Mouse (Mus musculus): ENCODE results near the gene Tnfrsf14. TPM values are rescaled to one million over a fixed set of nuclear protein-coding genes. Genes with fewer than 3 reads are reported as not detected.

Gene Tnfrsf14
- total RNA-seq, 1 experiment: 0.85 TPM

- no peak overlapping the region for H3K4me3 ChIP-seq (ENCODE audit: insufficient read depth in 1 of 2, low read depth in 1 of 2, low read length in 2 of 2, poor library complexity in 1 of 2, severe bottlenecking in 1 of 2)
- no peak overlapping the region; the same call in 1 of the 2 replicates for H3K27ac ChIP-seq (ENCODE audit: insufficient read depth, low read depth, low read length, poor library complexity, severe bottlenecking)
- no peaks in the 10 kb centered on the region for H3K9me3 ChIP-seq (ENCODE audit: control insufficient read depth, insufficient read depth, low read depth, low read length)
- in situ Hi-C loops (cut with MboI; ENCODE audit: low sequenced_read_pairs in 2 of 2, unreplicated experiment in 2 of 2): no loop called here
- H3K9ac ChIP-seq (ENCODE audit: insufficient read depth, low read depth, low read length, poor library complexity, severe bottlenecking): no peak overlapping the region
- H3K4me1 ChIP-seq (ENCODE audit: control insufficient read depth in 2 of 2, insufficient read depth in 2 of 2, low read length in 2 of 2, poor library complexity in 1 of 2): no peaks in the 10 kb centered on the region
- H3K36me3 ChIP-seq (ENCODE audit: control insufficient read depth, insufficient read depth, low read length, poor library complexity, severe bottlenecking): no peaks in the 10 kb centered on the region
- DNase-seq (ENCODE audit: low read depth, low spot score): no peak
- TF ChIP-seq MAFK (IDR thresholded peaks at IDR 0.05; ENCODE audit: insufficient read depth, low read depth, low read length) (no peak), ZNF384 (IDR thresholded peaks at IDR 0.05; ENCODE audit: low read depth, low read length) (no peak), CHD2 (IDR thresholded peaks at IDR 0.05; ENCODE audit: low read depth, low read length) (no peak), ZC3H11A (IDR thresholded peaks at IDR 0.05; ENCODE audit: borderline replicate concordance, low read depth, low read length) (no peak), HCFC1 (IDR thresholded peaks at IDR 0.05; ENCODE audit: borderline replicate concordance, insufficient read depth, low read length) (no peak)
Measured at GRCm38 (mm10) chr4:154922931-154923330, 5.4 kb downstream of the Tnfrsf14 start.

GRCm38 (mm10) chr4:154922291-154922690 is 6.1 kb downstream of the Tnfrsf14 start:
- TF ChIP-seq CHD2 (IDR thresholded peaks at IDR 0.05; ENCODE audit: low read depth, low read length) (no peak), ZC3H11A (IDR thresholded peaks at IDR 0.05; ENCODE audit: borderline replicate concordance, low read depth, low read length) (no peak), HCFC1 (IDR thresholded peaks at IDR 0.05; ENCODE audit: borderline replicate concordance, insufficient read depth, low read length) (no peak), MAFK (IDR thresholded peaks at IDR 0.05; ENCODE audit: insufficient read depth, low read depth, low read length) (no peak), ZNF384 (IDR thresholded peaks at IDR 0.05; ENCODE audit: low read depth, low read length) (no peak)
- H3K9me3 ChIP-seq (ENCODE audit: control insufficient read depth, insufficient read depth, low read depth, low read length): no peaks in the 10 kb centered on the region
- no peak overlapping the region for H3K27ac ChIP-seq (ENCODE audit: insufficient read depth, low read depth, low read length, poor library complexity, severe bottlenecking)
- in situ Hi-C loops (cut with MboI; ENCODE audit: low sequenced_read_pairs in 2 of 2, unreplicated experiment in 2 of 2): no loop called here
- no peaks in the 10 kb centered on the region for H3K4me1 ChIP-seq (ENCODE audit: control insufficient read depth in 2 of 2, insufficient read depth in 2 of 2, low read length in 2 of 2, poor library complexity in 1 of 2)
- no peak for DNase-seq (ENCODE audit: low read depth, low spot score)
- no peak overlapping the region for H3K4me3 ChIP-seq (ENCODE audit: insufficient read depth in 1 of 2, low read depth in 1 of 2, low read length in 2 of 2, poor library complexity in 1 of 2, severe bottlenecking in 1 of 2)
- no peaks in the 10 kb centered on the region for H3K36me3 ChIP-seq (ENCODE audit: control insufficient read depth, insufficient read depth, low read length, poor library complexity, severe bottlenecking)
- H3K9ac ChIP-seq (ENCODE audit: insufficient read depth, low read depth, low read length, poor library complexity, severe bottlenecking): no peak overlapping the region

GRCm38 (mm10) chr4:154916662-154917061 is 11.7 kb downstream of the Tnfrsf14 start:
- H3K4me1 ChIP-seq (ENCODE audit: control insufficient read depth in 2 of 2, insufficient read depth in 2 of 2, low read length in 2 of 2, poor library complexity in 1 of 2): no peaks in the 10 kb centered on the region
- in situ Hi-C loops (cut with MboI; ENCODE audit: low sequenced_read_pairs in 2 of 2, unreplicated experiment in 2 of 2): no loop called here
- H3K27ac ChIP-seq (ENCODE audit: insufficient read depth, low read depth, low read length, poor library complexity, severe bottlenecking): no peak overlapping the region
- no peaks in the 10 kb centered on the region for H3K9me3 ChIP-seq (ENCODE audit: control insufficient read depth, insufficient read depth, low read depth, low read length)
- no peak overlapping the region for H3K4me3 ChIP-seq (ENCODE audit: insufficient read depth in 1 of 2, low read depth in 1 of 2, low read length in 2 of 2, poor library complexity in 1 of 2, severe bottlenecking in 1 of 2)
- no peak for TF ChIP-seq ZC3H11A (IDR thresholded peaks at IDR 0.05; ENCODE audit: borderline replicate concordance, low read depth, low read length)
- TF ChIP-seq MAFK (IDR thresholded peaks at IDR 0.05; ENCODE audit: insufficient read depth, low read depth, low read length): no peak
- TF ChIP-seq HCFC1 (IDR thresholded peaks at IDR 0.05; ENCODE audit: borderline replicate concordance, insufficient read depth, low read length): no peak
- no peak for TF ChIP-seq CHD2 (IDR thresholded peaks at IDR 0.05; ENCODE audit: low read depth, low read length)
- H3K9ac ChIP-seq (ENCODE audit: insufficient read depth, low read depth, low read length, poor library complexity, severe bottlenecking): no peak overlapping the region
- no peak for DNase-seq (ENCODE audit: low read depth, low spot score)
- H3K36me3 ChIP-seq (ENCODE audit: control insufficient read depth, insufficient read depth, low read length, poor library complexity, severe bottlenecking): no peaks in the 10 kb centered on the region

- Histone ChIP-seq H3K4me1 (ENCODE audit: control insufficient read depth in 2 of 2, insufficient read depth in 2 of 2, low read length in 2 of 2, poor library complexity in 1 of 2) (peaks cover 0 to 3% of the 10 kb centered on the region in 2 experiments; a peak in 1 of 4 replicates), H3K4me3 (ENCODE audit: insufficient read depth in 1 of 2, low read depth in 1 of 2, low read length in 2 of 2, poor library complexity in 1 of 2, severe bottlenecking in 1 of 2) (no peak overlapping the region), H3K9me3 (ENCODE audit: control insufficient read depth, insufficient read depth, low read depth, low read length) (no peaks in the 10 kb centered on the region), H3K27ac (ENCODE audit: insufficient read depth, low read depth, low read length, poor library complexity, severe bottlenecking) (no peak overlapping the region), H3K36me3 (ENCODE audit: control insufficient read depth, insufficient read depth, low read length, poor library complexity, severe bottlenecking) (no peaks in the 10 kb centered on the region), H3K9ac (ENCODE audit: insufficient read depth, low read depth, low read length, poor library complexity, severe bottlenecking) (no peak overlapping the region)
- in situ Hi-C loops (cut with MboI; ENCODE audit: low sequenced_read_pairs in 2 of 2, unreplicated experiment in 2 of 2): no loop called here
- DNase-seq (ENCODE audit: low read depth, low spot score): no peak
- TF ChIP-seq ZC3H11A (IDR thresholded peaks at IDR 0.05; ENCODE audit: borderline replicate concordance, low read depth, low read length): no peak
- TF ChIP-seq CHD2 (IDR thresholded peaks at IDR 0.05; ENCODE audit: low read depth, low read length): no peak
- no peak for TF ChIP-seq ZNF384 (IDR thresholded peaks at IDR 0.05; ENCODE audit: low read depth, low read length)
- no peak for TF ChIP-seq MAFK (IDR thresholded peaks at IDR 0.05; ENCODE audit: insufficient read depth, low read depth, low read length)
- no peak for TF ChIP-seq HCFC1 (IDR thresholded peaks at IDR 0.05; ENCODE audit: borderline replicate concordance, insufficient read depth, low read length)
Measured at GRCm38 (mm10) chr4:154915286-154915685, 13.1 kb downstream of the Tnfrsf14 start.

- Histone ChIP-seq H3K9me3 (ENCODE audit: control insufficient read depth, insufficient read depth, low read depth, low read length) (no peaks in the 10 kb centered on the region), H3K36me3 (ENCODE audit: control insufficient read depth, insufficient read depth, low read length, poor library complexity, severe bottlenecking) (no peaks in the 10 kb centered on the region), H3K4me1 (ENCODE audit: control insufficient read depth in 2 of 2, insufficient read depth in 2 of 2, low read length in 2 of 2, poor library complexity in 1 of 2) (peaks cover 0 to 3% of the 10 kb centered on the region in 2 experiments; a peak in 1 of 4 replicates), H3K27ac (ENCODE audit: insufficient read depth, low read depth, low read length, poor library complexity, severe bottlenecking) (no peak overlapping the region), H3K9ac (ENCODE audit: insufficient read depth, low read depth, low read length, poor library complexity, severe bottlenecking) (no peak overlapping the region), H3K4me3 (ENCODE audit: insufficient read depth in 1 of 2, low read depth in 1 of 2, low read length in 2 of 2, poor library complexity in 1 of 2, severe bottlenecking in 1 of 2) (no peak overlapping the region)
- in situ Hi-C loops (cut with MboI; ENCODE audit: low sequenced_read_pairs in 2 of 2, unreplicated experiment in 2 of 2): no loop called here
- TF ChIP-seq MAFK (IDR thresholded peaks at IDR 0.05; ENCODE audit: insufficient read depth, low read depth, low read length) (no peak), ZC3H11A (IDR thresholded peaks at IDR 0.05; ENCODE audit: borderline replicate concordance, low read depth, low read length) (no peak), ZNF384 (IDR thresholded peaks at IDR 0.05; ENCODE audit: low read depth, low read length) (no peak), HCFC1 (IDR thresholded peaks at IDR 0.05; ENCODE audit: borderline replicate concordance, insufficient read depth, low read length) (no peak), CHD2 (IDR thresholded peaks at IDR 0.05; ENCODE audit: low read depth, low read length) (no peak)
- DNase-seq (ENCODE audit: low read depth, low spot score): no peak
Measured at GRCm38 (mm10) chr4:154914707-154915106, 13.7 kb downstream of the Tnfrsf14 start.

Measured in ES-E14 (cell line).